Mouse (Mus musculus) cerebellum, adult 2 months (tissue): ENCODE data around the gene Vps13a.

Source experiments
- CTCF ChIP-seq: fragments of 200-500 bp; IDR thresholded peaks from 2 replicates; pipeline ENCODE4 v1.5.1; 2011; ENCODE audit warnings: low read depth, mild to moderate bottlenecking, control low read depth, low read length, moderate library complexity, borderline replicate concordance; ENCODE audit not compliant: insufficient read depth
- POLR2A ChIP-seq: fragments of 200-500 bp; IDR thresholded peaks from 2 replicates; pipeline ENCODE4 v1.6.1; 2011; ENCODE audit warnings: low read length, control low read depth, borderline replicate concordance; ENCODE audit not compliant: insufficient read depth

DNA sequence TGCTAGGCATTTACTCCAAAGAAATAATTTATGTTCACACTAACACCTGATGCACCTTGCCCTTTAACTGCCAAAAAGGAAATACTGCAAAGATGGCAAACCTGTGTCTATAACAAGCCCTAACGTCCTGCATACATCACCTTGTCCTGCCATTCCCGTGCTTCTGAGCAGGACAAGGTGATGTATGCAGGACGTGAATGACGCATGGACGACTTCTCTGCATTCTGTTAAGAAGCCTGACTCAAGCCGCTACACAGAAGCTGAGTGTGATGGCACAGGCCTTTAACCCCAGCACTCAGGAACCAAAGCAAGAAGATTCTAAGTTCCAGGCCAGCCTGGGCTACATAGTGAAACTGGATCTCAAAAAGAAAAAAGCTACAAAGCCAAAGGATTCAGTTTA lies 2.2 kb downstream of the Vps13a start:
- TF ChIP-seq POLR2A (no peak), CTCF (no peak)
